Mouse (Mus musculus): ENCODE results near the gene Trpc3. TPM values are rescaled to one million over a fixed set of nuclear protein-coding genes. Genes with fewer than 3 reads are reported as not detected.

The Trpc3 gene
- polyA plus RNA-seq, 2 experiments: 0.15 to 0.23 TPM

- Histone ChIP-seq H3K9ac (replicated peaks) (no peak overlapping the region), H3K4me1 (replicated peaks; ENCODE audit: control insufficient read depth in 2 of 2, insufficient read depth in 2 of 2, low read length in 1 of 2) (no peaks in the 10 kb centered on the region; a peak in 1 of 4 replicates), H3K36me3 (replicated peaks; ENCODE audit: control insufficient read depth, insufficient read depth, low read depth) (no peaks in the 10 kb centered on the region), H3K4me3 (ENCODE audit: insufficient read depth in 1 of 2, low read depth in 2 of 2, low read length in 2 of 2) (no peak overlapping the region), H3K4me2 (ENCODE audit: low read depth) (no peak overlapping the region), H3K27ac (no peak overlapping the region), H3K27me3 (ENCODE audit: control insufficient read depth, insufficient read depth, low read length) (no peaks in the 10 kb centered on the region), H3K9me3 (ENCODE audit: control insufficient read depth, low read length) (no peaks in the 10 kb centered on the region)
- DNase-seq (ENCODE audit: low read depth in 3 of 3, low spot score in 3 of 3): no peak
- TF ChIP-seq EP300 (IDR thresholded peaks at IDR 0.05; ENCODE audit: low read depth) (no peak), CTCF (IDR thresholded peaks at IDR 0.05; ENCODE audit: low read depth) (no peak)
- 42% methylated on average over 3 of the region's 3 CpGs for WGBS (ENCODE audit: insufficient replicate concordance)
- no peak for ATAC-seq (ENCODE audit: insufficient read depth)
These were observed 45.3 kb downstream of the Trpc3 start for GRCm38 (mm10) chr3:36644554-36645244.

GRCm38 (mm10) chr3:36643354-36643753 lies 46.6 kb downstream of the Trpc3 start:
- no peaks in the 10 kb centered on the region for H3K36me3 ChIP-seq (replicated peaks; ENCODE audit: control insufficient read depth, insufficient read depth, low read depth)
- no peak for TF ChIP-seq CTCF (IDR thresholded peaks at IDR 0.05; ENCODE audit: low read depth)
- TF ChIP-seq EP300 (IDR thresholded peaks at IDR 0.05; ENCODE audit: low read depth): no peak
- WGBS (ENCODE audit: insufficient replicate concordance): 51% methylated on average over 3 of the region's 3 CpGs
- no peak overlapping the region for H3K4me3 ChIP-seq (ENCODE audit: insufficient read depth in 1 of 2, low read depth in 2 of 2, low read length in 2 of 2)
- H3K4me1 ChIP-seq (replicated peaks; ENCODE audit: control insufficient read depth in 2 of 2, insufficient read depth in 2 of 2, low read length in 1 of 2): no peaks in the 10 kb centered on the region; a peak in 1 of 4 replicates
- no peaks in the 10 kb centered on the region for H3K27me3 ChIP-seq (ENCODE audit: control insufficient read depth, insufficient read depth, low read length)
- no peak overlapping the region for H3K4me2 ChIP-seq (ENCODE audit: low read depth)
- DNase-seq (ENCODE audit: low read depth in 3 of 3, low spot score in 3 of 3): no peak
- H3K9me3 ChIP-seq (ENCODE audit: control insufficient read depth, low read length): no peaks in the 10 kb centered on the region
- no peak for ATAC-seq (ENCODE audit: insufficient read depth)
- no peak overlapping the region for H3K9ac ChIP-seq (replicated peaks)
- no peak overlapping the region for H3K27ac ChIP-seq

GRCm38 (mm10) chr3:36642736-36643135 lies 47.2 kb downstream of the Trpc3 start:
- Histone ChIP-seq H3K36me3 (replicated peaks; ENCODE audit: control insufficient read depth, insufficient read depth, low read depth) (no peaks in the 10 kb centered on the region), H3K9me3 (ENCODE audit: control insufficient read depth, low read length) (no peaks in the 10 kb centered on the region), H3K27me3 (ENCODE audit: control insufficient read depth, insufficient read depth, low read length) (no peaks in the 10 kb centered on the region), H3K4me3 (ENCODE audit: insufficient read depth in 1 of 2, low read depth in 2 of 2, low read length in 2 of 2) (no peak overlapping the region), H3K27ac (no peak overlapping the region), H3K4me2 (ENCODE audit: low read depth) (no peak overlapping the region), H3K4me1 (replicated peaks; ENCODE audit: control insufficient read depth in 2 of 2, insufficient read depth in 2 of 2, low read length in 1 of 2) (no peaks in the 10 kb centered on the region; a peak in 1 of 4 replicates), H3K9ac (replicated peaks) (no peak overlapping the region)
- ATAC-seq (ENCODE audit: insufficient read depth): no peak
- no peak for TF ChIP-seq EP300 (IDR thresholded peaks at IDR 0.05; ENCODE audit: low read depth)
- TF ChIP-seq CTCF (IDR thresholded peaks at IDR 0.05; ENCODE audit: low read depth): no peak
- 63% methylated on average over 13 of the region's 13 CpGs for WGBS (ENCODE audit: insufficient replicate concordance)
- no peak for DNase-seq (ENCODE audit: low read depth in 3 of 3, low spot score in 3 of 3)

- H3K27me3 ChIP-seq (ENCODE audit: control insufficient read depth, insufficient read depth, low read length): no peaks in the 10 kb centered on the region
- H3K4me1 ChIP-seq (replicated peaks; ENCODE audit: control insufficient read depth in 2 of 2, insufficient read depth in 2 of 2, low read length in 1 of 2): no peaks in the 10 kb centered on the region; a peak in 1 of 4 replicates
- ATAC-seq (ENCODE audit: insufficient read depth) (no peak), DNase-seq (ENCODE audit: low read depth in 3 of 3, low spot score in 3 of 3) (no peak)
- H3K27ac ChIP-seq: no peak overlapping the region
- no peaks in the 10 kb centered on the region for H3K36me3 ChIP-seq (replicated peaks; ENCODE audit: control insufficient read depth, insufficient read depth, low read depth)
- WGBS (ENCODE audit: insufficient replicate concordance): 51% methylated on average over 2 of the region's 2 CpGs
- H3K9me3 ChIP-seq (ENCODE audit: control insufficient read depth, low read length): no peaks in the 10 kb centered on the region
- TF ChIP-seq CTCF (IDR thresholded peaks at IDR 0.05; ENCODE audit: low read depth): peak; percentile 61
- no peak for TF ChIP-seq EP300 (IDR thresholded peaks at IDR 0.05; ENCODE audit: low read depth)
- no peak overlapping the region for H3K4me2 ChIP-seq (ENCODE audit: low read depth)
- no peak overlapping the region for H3K9ac ChIP-seq (replicated peaks)
- H3K4me3 ChIP-seq (ENCODE audit: insufficient read depth in 1 of 2, low read depth in 2 of 2, low read length in 2 of 2): no peak overlapping the region
These were observed 49.2 kb downstream of the Trpc3 start for GRCm38 (mm10) chr3:36640787-36641186.

- 19% methylated on average over 4 of the region's 4 CpGs for WGBS (ENCODE audit: insufficient replicate concordance)
- Histone ChIP-seq H3K9ac (replicated peaks) (no peak overlapping the region), H3K36me3 (replicated peaks; ENCODE audit: control insufficient read depth, insufficient read depth, low read depth) (no peaks in the 10 kb centered on the region), H3K4me3 (ENCODE audit: insufficient read depth in 1 of 2, low read depth in 2 of 2, low read length in 2 of 2) (no peak overlapping the region), H3K27ac (no peak overlapping the region), H3K4me2 (ENCODE audit: low read depth) (no peak overlapping the region), H3K4me1 (replicated peaks; ENCODE audit: control insufficient read depth in 2 of 2, insufficient read depth in 2 of 2, low read length in 1 of 2) (no peaks in the 10 kb centered on the region), H3K27me3 (ENCODE audit: control insufficient read depth, insufficient read depth, low read length) (no peaks in the 10 kb centered on the region), H3K9me3 (ENCODE audit: control insufficient read depth, low read length) (no peaks in the 10 kb centered on the region)
- ATAC-seq (ENCODE audit: insufficient read depth): no peak
- TF ChIP-seq EP300 (IDR thresholded peaks at IDR 0.05; ENCODE audit: low read depth): no peak
- peak; percentile 76 for TF ChIP-seq CTCF (IDR thresholded peaks at IDR 0.05; ENCODE audit: low read depth)
- no peak for DNase-seq (ENCODE audit: low read depth in 3 of 3, low spot score in 3 of 3)
These were observed 54.5 kb downstream of the Trpc3 start for GRCm38 (mm10) chr3:36635449-36635848.

Measured in liver, embryonic 14.5 days (tissue).